Mouse (Mus musculus): ENCODE data around the gene Cd164l2.

Gene Cd164l2

GRCm38 (mm10) chr4:133220656-133221055 lies 8.7 kb downstream of the Cd164l2 start:
- DNase-seq (ENCODE audit: low spot score in 2 of 2) = no peak

GRCm38 (mm10) chr4:133221701-133222100 lies 9.8 kb downstream of the Cd164l2 start:
- DNase-seq (ENCODE audit: low spot score in 2 of 2) = no peak

DNA sequence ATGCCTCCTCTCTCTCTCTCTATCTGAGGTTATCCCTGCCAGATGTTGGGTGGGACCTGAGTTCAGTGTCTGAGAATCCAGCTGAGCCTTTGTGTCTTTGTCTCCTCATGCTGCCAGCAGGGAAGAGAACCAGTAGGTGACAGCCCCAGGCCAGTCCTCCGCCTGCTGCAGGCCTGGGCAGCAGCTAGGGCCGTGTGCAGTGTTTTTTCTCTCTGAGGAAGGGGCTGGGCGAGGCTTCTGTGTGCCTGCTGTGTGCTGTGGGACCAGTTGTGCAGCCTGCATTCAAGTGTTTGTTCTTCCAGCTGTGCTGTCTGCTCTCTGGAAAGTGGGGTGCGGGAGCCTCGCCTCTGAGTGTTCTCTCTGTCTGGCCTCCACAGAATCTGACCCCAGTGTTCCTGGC lies 11.9 kb downstream of the Cd164l2 start:
- DNase-seq (ENCODE audit: low spot score in 2 of 2) = no peak

GRCm38 (mm10) chr4:133226073-133226472 lies 14.1 kb downstream of the Cd164l2 start:
- no peak for DNase-seq (ENCODE audit: low spot score in 2 of 2)

DNA sequence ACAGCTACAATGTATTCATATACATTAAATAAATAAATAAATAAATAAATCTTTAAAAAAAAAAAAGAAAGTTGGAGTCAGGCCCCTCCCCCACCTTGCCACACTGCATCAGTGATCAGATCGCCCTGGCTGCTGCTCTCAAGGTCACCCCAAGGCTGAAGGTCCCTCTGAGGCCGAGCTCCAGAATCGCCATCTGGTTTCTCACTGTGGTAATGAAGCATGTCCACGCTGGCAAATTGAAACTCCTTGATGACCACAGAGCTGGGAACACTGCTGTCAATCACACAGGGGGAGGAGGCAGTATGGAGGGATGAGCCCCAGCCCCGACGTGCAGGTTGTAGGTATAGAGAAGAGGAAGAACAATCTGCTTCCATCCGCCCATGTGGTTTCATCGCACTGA lies 15.7 kb downstream of the Cd164l2 start:
- no peak for DNase-seq (ENCODE audit: low spot score in 2 of 2)

DNA sequence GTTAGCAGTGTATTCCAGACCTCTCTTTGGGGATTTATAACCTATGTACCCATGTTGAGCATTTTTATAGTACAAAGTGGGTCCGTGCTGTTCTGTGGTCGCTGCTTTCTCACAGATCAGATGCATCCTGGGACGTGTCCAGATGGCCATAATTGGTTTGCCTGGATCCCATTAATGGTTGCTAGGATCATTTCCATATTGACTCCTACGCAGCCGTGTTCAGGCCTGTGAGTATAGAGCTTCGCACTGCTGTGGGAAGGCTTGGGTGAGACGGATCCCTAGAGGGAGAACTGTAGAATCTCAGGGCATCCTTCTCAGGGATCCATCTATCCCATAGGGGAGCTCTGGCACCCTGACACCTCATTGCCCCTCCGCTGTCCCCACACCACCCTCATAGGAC lies 17.7 kb downstream of the Cd164l2 start:
- no peak for DNase-seq (ENCODE audit: low spot score in 2 of 2)

DNA sequence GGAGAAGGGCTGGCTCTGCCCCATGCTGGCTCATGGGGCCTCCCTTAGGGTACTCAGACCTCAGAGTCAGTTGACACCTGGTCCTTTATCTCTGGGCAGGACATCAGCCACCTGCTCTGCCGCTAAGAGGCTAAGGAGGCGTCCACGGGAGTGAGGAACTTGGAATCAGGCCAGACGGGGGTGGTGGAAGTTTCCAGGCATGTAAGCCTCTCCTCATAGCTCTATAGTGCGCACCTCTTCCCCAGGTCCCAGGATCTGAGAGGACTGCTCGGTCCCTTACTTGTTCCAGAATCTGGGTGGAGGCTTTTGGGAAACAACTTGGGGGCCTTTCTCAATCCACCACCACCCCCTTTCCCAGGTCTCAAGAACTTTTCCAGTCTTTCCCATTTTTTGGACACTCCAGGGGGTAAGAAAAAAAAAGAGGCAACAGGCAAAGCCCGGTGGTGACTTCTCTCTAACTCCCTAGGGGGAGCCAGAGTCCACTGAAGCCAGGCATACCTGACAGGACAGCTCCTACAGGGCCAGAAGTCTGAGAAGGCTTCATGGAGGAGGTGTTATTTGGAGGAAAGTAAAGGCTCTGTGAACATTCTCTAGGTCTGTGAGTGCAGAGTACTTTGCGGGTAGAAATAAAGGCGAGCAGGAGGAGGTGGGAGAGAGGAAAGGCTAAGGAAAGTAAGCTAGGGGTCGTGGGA lies 21.5 kb downstream of the Cd164l2 start:
- DNase-seq (ENCODE audit: low spot score in 2 of 2) = no peak

- DNase-seq (ENCODE audit: low spot score in 2 of 2) = no peak
These were observed 22.8 kb downstream of the Cd164l2 start for GRCm38 (mm10) chr4:133234771-133235170.

GRCm38 (mm10) chr4:133235415-133235814 lies 23.5 kb downstream of the Cd164l2 start:
- no peak for DNase-seq (ENCODE audit: low spot score in 2 of 2)

- no peak for DNase-seq (ENCODE audit: low spot score in 2 of 2)
These were observed 26.0 kb downstream of the Cd164l2 start for GRCm38 (mm10) chr4:133237911-133238310.

GRCm38 (mm10) chr4:133240490-133240921 lies 28.6 kb downstream of the Cd164l2 start, which contains the start of gene Map3k6:
TSS of gene Map3k6 (plus strand) at chr4:133240818.
- no peak for DNase-seq (ENCODE audit: low spot score in 2 of 2)

- DNase-seq (ENCODE audit: low spot score in 2 of 2) = peak; percentile 58 to 84
These were observed 29.3 kb downstream of the Cd164l2 start for GRCm38 (mm10) chr4:133240934-133241908.

DNA sequence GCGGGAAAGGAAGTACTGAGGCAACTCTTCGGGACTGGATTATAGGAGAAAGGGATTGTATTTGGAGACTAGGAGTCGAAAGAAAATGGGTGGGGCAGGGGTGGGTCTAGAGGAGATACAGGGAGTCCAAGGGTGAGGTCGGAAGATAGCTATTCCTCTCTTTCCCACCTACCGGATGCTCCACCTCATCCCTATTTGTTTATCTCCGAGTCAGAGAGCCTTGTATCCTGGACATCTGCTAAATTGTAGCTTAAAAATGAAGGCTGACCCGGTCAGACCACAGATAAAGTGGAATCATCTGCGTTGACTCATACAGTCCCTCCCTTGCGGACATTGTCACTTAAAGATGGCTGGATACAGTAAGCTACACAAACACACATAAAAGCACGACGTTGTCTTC lies 30.0 kb downstream of the Cd164l2 start:
- DNase-seq (ENCODE audit: low spot score in 2 of 2) = no peak

- DNase-seq (ENCODE audit: low spot score in 2 of 2) = no peak
These were observed 30.8 kb downstream of the Cd164l2 start for GRCm38 (mm10) chr4:133242710-133243109.

GRCm38 (mm10) chr4:133243538-133243937 lies 31.6 kb downstream of the Cd164l2 start:
- DNase-seq (ENCODE audit: low spot score in 2 of 2) = no peak

DNA sequence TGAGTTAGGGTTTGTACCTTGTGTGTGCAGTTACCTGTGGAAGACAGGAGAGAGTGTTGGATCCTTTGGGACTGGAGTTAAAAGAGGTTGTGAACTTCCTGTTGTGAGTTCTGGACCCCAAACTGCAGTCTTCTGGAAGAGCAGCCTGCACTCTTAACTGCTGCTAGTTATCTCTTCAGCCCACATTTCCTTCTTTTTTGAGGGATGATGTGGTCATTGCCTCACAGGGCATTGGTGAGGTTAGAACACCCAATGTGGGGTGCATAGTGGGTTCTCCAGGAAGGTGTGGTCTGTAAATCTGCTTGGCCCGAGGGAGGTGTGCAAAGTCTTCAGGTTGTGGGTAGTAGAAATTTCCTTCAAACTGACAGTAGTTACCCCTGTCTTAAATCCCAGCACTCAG lies 32.4 kb downstream of the Cd164l2 start:
- DNase-seq (ENCODE audit: low spot score in 2 of 2) = no peak

DNA sequence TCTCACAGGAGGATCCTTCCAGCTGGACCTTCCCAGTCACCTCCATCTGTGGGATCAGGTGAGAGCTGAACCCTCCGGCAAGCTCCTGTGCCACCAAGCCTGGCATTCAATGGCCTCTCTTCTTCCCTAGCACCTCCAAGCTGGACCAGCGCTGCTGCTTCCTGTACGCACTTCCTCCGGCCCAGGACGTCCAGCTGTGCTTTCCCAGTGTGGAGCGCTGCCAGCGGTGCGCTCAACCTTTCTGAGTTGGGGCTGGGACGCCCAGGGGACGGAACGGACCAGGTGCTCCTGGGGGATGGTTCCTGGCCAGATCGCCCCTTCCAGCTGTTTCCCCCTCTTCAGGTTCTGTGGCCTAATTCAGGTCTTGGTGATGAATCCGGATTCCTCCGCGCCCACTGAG lies 35.1 kb downstream of the Cd164l2 start:
- no peak for DNase-seq (ENCODE audit: low spot score in 2 of 2)

DNA sequence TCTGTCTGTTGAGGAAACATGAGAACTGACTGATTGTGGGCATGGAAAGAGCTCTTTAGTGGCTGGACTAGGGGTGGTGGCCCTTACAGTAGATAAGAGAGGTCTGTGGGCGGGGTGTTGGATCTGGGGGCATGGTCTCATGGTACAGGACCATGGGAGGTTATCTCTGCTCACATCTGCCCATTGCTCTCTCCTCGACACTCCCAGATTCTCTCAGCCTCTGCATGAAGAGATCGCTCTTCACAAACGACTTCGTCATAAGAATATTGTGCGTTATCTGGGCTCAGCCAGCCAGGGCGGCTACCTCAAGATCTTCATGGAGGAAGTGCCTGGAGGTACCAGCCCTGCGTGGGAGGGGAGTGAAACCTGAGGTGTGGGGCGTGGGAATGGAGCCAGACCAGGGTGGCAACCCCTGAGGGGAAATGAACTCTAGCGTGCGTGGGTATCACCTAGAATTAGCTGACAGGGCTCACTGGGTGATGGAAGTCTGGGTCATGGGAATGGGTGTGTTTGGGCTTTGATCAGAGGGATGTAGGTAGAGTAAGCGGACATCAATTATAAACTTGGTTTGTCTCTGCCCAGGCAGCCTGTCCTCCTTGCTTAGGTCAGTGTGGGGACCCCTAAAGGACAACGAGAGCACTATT lies 36.0 kb downstream of the Cd164l2 start:
- no peak for DNase-seq (ENCODE audit: low spot score in 2 of 2)

DNA sequence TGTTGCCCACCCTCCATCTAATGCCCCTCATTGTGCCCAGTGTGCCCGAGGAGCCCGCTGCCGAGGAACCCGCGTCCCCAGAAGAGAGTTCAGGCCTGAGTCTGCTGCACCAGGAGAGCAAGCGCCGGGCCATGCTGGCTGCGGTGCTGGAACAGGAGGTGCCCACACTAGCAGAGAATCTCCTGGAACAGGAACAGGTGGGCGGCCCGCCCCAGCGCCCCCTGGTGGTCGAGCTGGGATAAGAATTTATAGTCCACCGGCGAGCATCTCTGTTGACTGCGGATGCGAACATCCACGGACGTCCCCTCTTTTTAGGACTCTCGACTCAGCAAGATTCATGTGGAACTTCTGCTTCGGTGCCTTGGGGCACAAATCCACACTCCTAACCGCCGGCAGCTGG lies 38.7 kb downstream of the Cd164l2 start:
- peak; percentile 77 to 88 for DNase-seq (ENCODE audit: low spot score in 2 of 2)

- no peak for DNase-seq (ENCODE audit: low spot score in 2 of 2)
These were observed 39.3 kb downstream of the Cd164l2 start for GRCm38 (mm10) chr4:133251214-133251613.

DNA sequence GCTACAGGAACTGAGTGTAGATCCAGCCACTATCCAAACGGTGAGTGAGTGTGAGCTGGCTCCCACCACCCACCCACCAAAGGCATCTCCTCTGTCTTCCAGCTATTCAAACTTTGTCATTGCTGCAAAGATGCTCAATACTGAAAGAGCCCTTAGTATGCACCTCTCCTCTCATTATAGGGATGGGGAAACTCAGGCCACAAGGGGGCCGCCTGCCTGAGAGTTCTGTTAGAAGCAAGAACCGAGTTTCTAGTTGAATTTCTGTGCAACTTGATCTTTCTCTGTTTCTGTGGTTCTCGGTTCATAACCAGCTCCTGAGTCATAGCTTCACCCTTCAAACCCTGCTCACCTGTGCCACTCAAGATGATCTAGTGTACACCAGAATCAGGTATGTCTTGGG lies 40.2 kb downstream of the Cd164l2 start:
- DNase-seq (ENCODE audit: low spot score in 2 of 2) = no peak

DNA sequence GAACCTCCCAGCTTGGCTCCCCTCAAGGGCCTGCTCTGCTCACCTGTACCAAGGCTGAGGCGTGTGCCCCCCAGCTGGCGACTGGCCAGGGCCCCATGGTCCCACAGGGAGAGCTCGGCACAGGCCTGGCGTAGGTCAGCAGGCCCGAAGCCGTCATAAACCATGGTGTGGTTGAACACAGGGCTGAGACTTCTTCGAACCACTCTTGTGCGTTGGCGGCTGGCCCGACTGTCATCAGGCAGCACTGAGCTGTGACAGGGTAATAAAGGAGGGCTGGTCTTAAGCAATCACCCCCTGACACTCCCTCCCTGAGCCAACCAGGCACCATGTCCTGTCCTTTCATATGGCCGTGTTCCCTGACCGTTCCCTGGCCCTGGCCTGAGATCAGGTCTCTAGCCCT lies 41.5 kb downstream of the Cd164l2 start:
- DNase-seq (ENCODE audit: low spot score in 2 of 2) = no peak
